Mouse (Mus musculus) forebrain, postnatal 0 days (tissue): Measurements from ENCODE around the gene Lingo1. TPM values are rescaled to one million over a fixed set of nuclear protein-coding genes. Genes with fewer than 3 reads are reported as not detected.

ENCODE experiments used
- ATAC-seq: fragments of 200-750 bp; cut with Nextera tagmentation; 2 replicates; pipeline ENCODE4 v1.8.0; 2017; ENCODE audit warnings: mild to moderate bottlenecking, moderate library complexity
- DNase-seq: peaks from one replicate; pipeline ENCODE4 v3.0.0-alpha.2; 2015
- H3K27ac ChIP-seq: fragments of 300-500 bp; sonication (generic); 2 replicates; pipeline ENCODE4 v1.5.1; 2014; ENCODE audit warnings: low read depth, mild to moderate bottlenecking, antibody characterized with exemption, low read length, moderate library complexity, mixed read lengths
- H3K27me3 ChIP-seq: fragments of 300-500 bp; sonication (generic); 2 replicates; pipeline ENCODE4 v1.6.1; 2014; ENCODE audit warnings: mild to moderate bottlenecking, low read length, mixed read lengths; ENCODE audit not compliant: insufficient read depth
- H3K36me3 ChIP-seq: fragments of 300-500 bp; sonication (generic); 2 replicates; pipeline ENCODE4 v1.6.1; 2014; ENCODE audit warnings: mild to moderate bottlenecking, moderate library complexity; ENCODE audit not compliant: insufficient read depth
- H3K4me1 ChIP-seq: fragments of 300-500 bp; sonication (generic); 2 replicates; pipeline ENCODE4 v1.6.1; 2014; ENCODE audit warnings: antibody characterized with exemption; ENCODE audit not compliant: insufficient read depth
- H3K4me2 ChIP-seq: fragments of 300-500 bp; sonication (generic); 2 replicates; pipeline ENCODE4 v1.6.1; 2014; ENCODE audit warnings: low read depth, mild to moderate bottlenecking, moderate library complexity
- H3K4me3 ChIP-seq: fragments of 300-500 bp; sonication (generic); 2 replicates; pipeline ENCODE4 v1.5.1; 2014; ENCODE audit warnings: low read depth, low read length, mixed read lengths
- H3K9ac ChIP-seq: fragments of 300-500 bp; sonication (generic); 2 replicates; pipeline ENCODE4 v1.6.1; 2014; ENCODE audit warnings: mild to moderate bottlenecking
- H3K9me3 ChIP-seq: fragments of 300-500 bp; sonication (generic); 2 replicates; pipeline ENCODE4 v1.6.1; 2016; ENCODE audit warnings: low read length
- CTCF ChIP-seq: sonication (generic); IDR thresholded peaks from 2 replicates; pipeline ENCODE4 v1.5.1; 2016; ENCODE audit warnings: antibody characterized with exemption, control low read depth, low read depth
- whole genome bisulfite sequencing: fragments of 180-500 bp; shearing (Covaris S2); extraction: QIAGEN DNeasy Blood & Tissue Kit; methylation state at CpG from one replicate; pipeline ENCODE4 v1.1.7; 2014; 5-methylcytosine and 5-hydroxymethylcytosine counted together
- polyA plus RNA-seq: library from polyadenylated mRNA; unstranded; fragments of >200 nt; fragmentation: Nextera tagmentation; extraction: Ambion mirVana; gene quantifications from 2 replicates; pipeline ENCODE4 v1.2.1, GENCODE M21; 2015
- total RNA-seq: library from RNA; depleted of rRNA; stranded (reverse); fragments of >200 nt; gene quantifications from 2 replicates; pipeline ENCODE4 v1.2.3, GENCODE M21; 2014

Gene Lingo1
- total and polyA plus RNA-seq, 2 experiments from 2014 or later, result 103 to 114 TPM

DNA sequence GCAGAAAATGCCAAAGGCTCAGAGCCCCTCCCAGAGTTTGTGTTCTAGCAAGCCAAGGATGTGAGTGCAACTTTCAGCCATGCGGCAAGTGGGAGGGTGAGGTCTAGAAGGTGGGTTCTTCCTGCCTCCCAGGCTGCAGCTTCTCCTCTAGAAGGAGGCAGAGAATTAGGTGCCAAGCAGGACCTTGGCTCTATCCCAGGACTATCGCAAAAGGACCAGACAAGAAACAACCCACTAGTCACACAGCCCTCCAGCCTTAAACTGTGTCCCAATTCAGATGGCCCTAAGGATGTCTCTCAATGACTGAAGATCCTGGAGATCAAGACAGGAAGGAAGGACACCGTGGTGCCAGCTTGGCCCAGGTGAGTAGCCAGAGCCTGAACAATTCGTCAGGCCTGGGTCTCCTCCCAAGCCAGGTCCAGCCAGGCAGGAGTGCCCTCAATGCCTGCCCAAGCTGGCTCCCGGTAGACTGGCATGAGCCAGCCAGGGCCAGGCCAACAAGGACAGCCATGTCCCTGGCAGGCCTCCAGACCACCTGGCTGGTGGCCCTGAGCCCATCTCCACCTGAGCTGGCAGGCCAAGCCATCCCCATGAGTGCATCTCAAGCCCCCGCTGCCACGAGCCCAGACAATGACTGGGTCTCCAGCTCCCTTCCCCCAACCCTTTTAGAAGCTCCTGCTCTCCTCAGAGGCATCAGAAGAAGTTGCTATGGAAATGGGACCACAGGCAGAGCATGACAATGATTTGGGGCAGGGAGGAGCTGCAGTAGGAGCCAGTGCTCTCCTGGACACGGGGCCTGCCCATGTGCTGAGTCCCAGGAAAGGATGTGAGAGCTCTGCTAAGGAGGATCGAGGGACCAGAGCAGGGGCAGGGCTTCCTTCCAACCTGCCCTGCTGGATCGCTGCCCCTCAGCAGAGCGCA is 19.1 kb downstream of the Lingo1 start:
- Histone ChIP-seq H3K27me3 (no peaks in the 10 kb centered on the region), H3K4me3 (no peak overlapping the region), H3K4me2 (no peak overlapping the region), H3K27ac (peak overlapping the region; percentile 54), H3K9me3 (no peaks in the 10 kb centered on the region), H3K36me3 (no peaks in the 10 kb centered on the region), H3K9ac (0 out of 2 replicates have a peak overlapping the region, but pooled peaks have one; percentile 4), H3K4me1 (peaks cover 12% of the 10 kb centered on the region)
- ATAC-seq (peak; percentile 87), DNase-seq (peak; percentile 58)
- WGBS, result 49% methylated on average over 11 of the region's 11 CpGs
- TF ChIP-seq CTCF, result no peak

DNA sequence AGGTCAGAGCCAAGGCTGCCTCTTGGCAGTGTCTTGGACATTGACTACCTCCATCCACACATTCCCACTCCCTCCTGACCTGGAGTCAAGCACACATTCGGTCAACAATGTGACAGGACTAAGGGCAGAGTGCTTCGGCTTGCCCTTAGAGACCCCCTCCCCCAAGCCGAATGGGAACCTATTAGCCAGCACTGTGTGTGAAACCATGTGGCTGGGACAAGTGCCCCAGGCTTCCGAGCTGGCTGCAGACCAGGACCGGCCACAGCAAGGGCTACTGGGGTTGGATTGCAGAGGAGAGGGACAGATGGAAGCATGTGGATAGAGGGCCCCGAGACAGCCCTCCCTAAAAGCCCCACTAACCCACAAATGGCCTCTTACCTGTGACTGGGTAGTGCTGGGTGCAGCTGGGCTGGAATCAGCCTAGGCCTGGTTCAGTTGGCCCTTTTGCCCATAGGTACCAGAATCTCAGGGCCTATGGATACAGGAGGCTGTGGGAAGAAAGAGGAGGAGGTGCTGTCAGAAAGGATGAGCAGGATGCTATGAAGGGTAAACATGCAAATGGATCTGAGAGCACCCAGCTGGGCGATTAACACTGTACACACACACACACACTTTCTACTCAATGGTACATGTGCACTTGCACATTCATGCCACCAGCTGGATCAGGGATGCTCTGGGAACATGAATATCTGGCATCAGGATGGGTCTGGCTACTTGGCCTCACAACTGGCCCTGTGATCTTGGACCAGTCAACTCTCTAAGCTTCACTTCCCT is 20.9 kb downstream of the Lingo1 start:
- DNase-seq (no peak), ATAC-seq (no peak)
- TF ChIP-seq CTCF, result no peak

DNA sequence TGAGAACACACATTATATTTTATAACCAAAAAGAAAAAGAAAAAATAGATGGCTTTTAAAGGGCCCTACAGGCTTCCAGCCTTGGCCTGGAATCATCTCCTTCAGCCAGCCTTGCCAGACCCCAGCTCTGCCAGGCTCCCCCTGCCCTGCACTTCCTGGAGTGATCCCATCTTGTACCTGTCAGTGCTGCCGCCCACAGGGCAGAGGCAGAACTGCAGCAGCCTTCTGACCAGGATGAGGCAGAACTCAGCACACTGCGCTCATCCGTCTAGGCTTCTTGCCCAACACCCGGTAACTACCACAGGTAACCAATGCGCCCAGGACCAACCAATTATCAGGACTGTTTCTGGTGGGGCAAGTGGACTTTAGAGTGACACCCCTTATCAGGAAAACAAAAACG is 22.0 kb downstream of the Lingo1 start:
- peak; percentile 85 for TF ChIP-seq CTCF
- no peaks in the 10 kb centered on the region for H3K9me3 ChIP-seq
- H3K4me1 ChIP-seq, result peaks cover 12% of the 10 kb centered on the region
- H3K36me3 ChIP-seq, result peaks cover 3% of the 10 kb centered on the region; the same call in 1 of the 2 replicates
- 51% methylated on average over 6 of the region's 6 CpGs for WGBS
- H3K4me3 ChIP-seq, result no peak overlapping the region
- H3K27ac ChIP-seq, result no peak overlapping the region
- H3K4me2 ChIP-seq, result no peak overlapping the region
- no peaks in the 10 kb centered on the region for H3K27me3 ChIP-seq
- ATAC-seq (peak; percentile 39; the same call in 1 of the 2 replicates), DNase-seq (peak; percentile 67)
- H3K9ac ChIP-seq, result no peak overlapping the region

More for the DNA sequence above, 20.9 kb downstream of the Lingo1 start:
- H3K9ac ChIP-seq, result no peak overlapping the region
- no peaks in the 10 kb centered on the region for H3K27me3 ChIP-seq
- 75% methylated on average over 7 of the region's 7 CpGs for WGBS
- no peak overlapping the region for H3K27ac ChIP-seq
- peaks cover 12% of the 10 kb centered on the region for H3K4me1 ChIP-seq
- peaks cover under 1% of the 10 kb centered on the region; the same call in 1 of the 2 replicates for H3K36me3 ChIP-seq
- no peaks in the 10 kb centered on the region for H3K9me3 ChIP-seq
- no peak overlapping the region for H3K4me3 ChIP-seq
- H3K4me2 ChIP-seq, result no peak overlapping the region

DNA sequence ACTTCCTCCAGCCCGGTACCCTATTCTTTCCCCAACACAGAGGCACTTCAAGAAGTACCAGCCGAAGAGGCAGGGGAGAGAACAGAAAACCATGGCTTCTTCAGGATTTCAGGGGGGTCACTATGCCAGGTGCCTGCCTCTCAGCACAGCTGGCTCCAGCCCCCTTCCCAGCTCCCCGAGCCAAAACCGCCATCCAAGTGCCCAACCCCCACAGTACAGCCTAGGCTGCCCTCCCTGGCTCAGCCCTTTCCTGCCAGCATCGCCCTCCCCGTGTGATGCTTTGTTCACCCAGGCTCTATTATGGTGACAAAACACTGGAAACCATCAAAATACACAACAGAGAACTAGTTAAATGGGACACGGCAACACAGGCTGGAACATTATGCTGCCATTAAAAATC is 22.6 kb downstream of the Lingo1 start:
- H3K36me3 ChIP-seq, result peaks cover 3% of the 10 kb centered on the region; the same call in 1 of the 2 replicates
- no peak for DNase-seq
- peaks cover 12% of the 10 kb centered on the region for H3K4me1 ChIP-seq
- no peak overlapping the region for H3K4me2 ChIP-seq
- TF ChIP-seq CTCF, result no peak
- no peak overlapping the region for H3K9ac ChIP-seq
- no peaks in the 10 kb centered on the region for H3K9me3 ChIP-seq
- no peaks in the 10 kb centered on the region for H3K27me3 ChIP-seq
- WGBS, result 57% methylated on average over 7 of the region's 7 CpGs
- H3K27ac ChIP-seq, result no peak overlapping the region
- ATAC-seq, result no peak
- H3K4me3 ChIP-seq, result no peak overlapping the region

DNA sequence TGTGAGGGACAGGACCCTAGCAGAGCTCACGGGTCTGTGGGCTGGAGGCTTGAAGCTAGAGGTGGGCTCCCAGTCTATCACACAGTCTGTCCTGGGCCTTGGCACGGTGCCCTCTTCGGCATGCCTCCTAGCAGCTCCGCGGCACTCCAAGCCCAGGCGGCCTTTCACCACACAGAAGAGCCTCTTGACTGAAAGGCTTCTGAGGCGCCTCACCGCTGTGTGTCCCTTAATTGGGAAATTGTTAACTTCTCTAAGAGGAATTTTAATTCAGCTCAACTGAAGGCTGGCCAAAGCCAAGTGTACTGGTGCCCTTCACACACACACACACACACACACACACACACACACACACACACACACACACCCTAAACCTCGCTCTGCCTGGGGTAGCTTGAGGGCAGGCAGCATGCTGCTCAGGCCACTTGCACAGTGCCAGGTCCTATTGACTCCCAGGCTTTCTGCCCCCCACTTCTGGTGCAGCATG is 28.6 kb downstream of the Lingo1 start:
- no peaks in the 10 kb centered on the region for H3K4me1 ChIP-seq
- WGBS, result 19% methylated on average over 9 of the region's 9 CpGs
- peak; percentile 50 for DNase-seq
- H3K9ac ChIP-seq, result no peak overlapping the region
- H3K9me3 ChIP-seq, result no peaks in the 10 kb centered on the region
- TF ChIP-seq CTCF, result no peak
- no peaks in the 10 kb centered on the region for H3K27me3 ChIP-seq
- H3K4me3 ChIP-seq, result no peak overlapping the region
- H3K4me2 ChIP-seq, result no peak overlapping the region
- ATAC-seq, result peak; percentile 76
- no peak overlapping the region for H3K27ac ChIP-seq
- H3K36me3 ChIP-seq, result peaks cover 3% of the 10 kb centered on the region; the same call in 1 of the 2 replicates

DNA sequence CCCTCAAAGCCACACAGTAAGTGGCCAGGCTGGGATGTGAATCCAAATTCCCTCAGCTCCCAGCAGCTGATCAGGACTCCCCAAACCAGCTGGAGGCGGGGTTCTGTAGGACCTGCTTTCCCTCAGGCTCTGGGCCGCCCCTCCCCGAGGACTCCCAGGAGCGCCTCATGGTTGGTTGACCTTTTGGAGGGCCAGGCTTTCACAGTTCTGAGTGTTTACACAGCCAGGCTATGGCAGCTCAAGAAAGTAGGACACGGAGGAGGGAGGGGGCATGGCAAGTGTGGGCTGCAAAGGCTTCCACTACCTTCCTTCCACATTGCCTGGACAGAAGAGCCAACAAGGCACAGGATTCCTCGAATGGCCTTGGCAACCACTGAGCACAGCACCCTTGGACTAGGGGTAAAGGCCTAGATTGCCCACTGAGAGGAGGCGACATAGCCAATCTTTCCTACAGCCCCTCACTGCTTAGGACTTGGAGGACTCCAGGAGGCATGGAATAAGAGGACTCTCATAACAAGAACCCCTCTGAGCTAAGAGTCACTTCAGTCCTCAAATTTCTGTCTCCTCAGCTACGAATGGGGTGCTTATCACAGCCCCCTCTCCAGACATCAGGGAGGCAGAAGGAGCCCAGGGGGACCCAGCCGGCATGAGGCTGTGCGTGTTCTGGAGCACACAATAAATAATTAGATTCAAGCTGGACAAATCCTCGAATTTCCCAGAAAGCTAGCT is 29.5 kb downstream of the Lingo1 start:
- 52% methylated on average over 11 of the region's 11 CpGs for WGBS
- Histone ChIP-seq H3K36me3 (peaks cover 3% of the 10 kb centered on the region; the same call in 1 of the 2 replicates), H3K9ac (no peak overlapping the region), H3K4me1 (no peaks in the 10 kb centered on the region), H3K27me3 (no peaks in the 10 kb centered on the region), H3K9me3 (no peaks in the 10 kb centered on the region), H3K4me3 (no peak overlapping the region), H3K4me2 (no peak overlapping the region), H3K27ac (no peak overlapping the region)
- ATAC-seq (no peak), DNase-seq (no peak)
- TF ChIP-seq CTCF, result no peak
